Mouse (Mus musculus) c-Kit-positive CD71-negative TER-119-negative erythroid progenitor cells, embryonic 14.5 days (primary cell): ENCODE measurements around the gene Rbm47.

Source experiments
- DNase-seq: peaks from one replicate; pipeline ENCODE4 v3.0.0-alpha.2; 2013; ENCODE audit warnings: low read depth

The Rbm47 gene

DNA sequence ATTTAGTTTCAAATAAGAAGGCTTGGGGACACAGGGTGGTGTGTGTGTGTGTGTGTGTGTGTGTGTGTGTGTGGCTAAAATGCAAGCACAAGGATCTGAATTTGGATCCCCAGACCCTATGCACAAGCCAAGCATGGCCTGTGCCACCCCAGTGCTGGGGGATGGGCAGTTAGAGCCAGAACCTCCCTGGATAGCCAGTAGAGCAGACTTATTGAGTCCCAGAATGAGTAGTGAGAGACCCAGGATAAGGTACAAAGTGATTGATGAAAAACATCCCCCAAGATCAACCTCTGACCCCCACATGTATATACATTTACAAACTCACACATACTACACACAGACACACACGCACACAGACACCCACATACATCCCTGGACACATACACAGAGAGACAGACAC, 86.6 kb downstream of the Rbm47 start:
- no peak for DNase-seq

DNA sequence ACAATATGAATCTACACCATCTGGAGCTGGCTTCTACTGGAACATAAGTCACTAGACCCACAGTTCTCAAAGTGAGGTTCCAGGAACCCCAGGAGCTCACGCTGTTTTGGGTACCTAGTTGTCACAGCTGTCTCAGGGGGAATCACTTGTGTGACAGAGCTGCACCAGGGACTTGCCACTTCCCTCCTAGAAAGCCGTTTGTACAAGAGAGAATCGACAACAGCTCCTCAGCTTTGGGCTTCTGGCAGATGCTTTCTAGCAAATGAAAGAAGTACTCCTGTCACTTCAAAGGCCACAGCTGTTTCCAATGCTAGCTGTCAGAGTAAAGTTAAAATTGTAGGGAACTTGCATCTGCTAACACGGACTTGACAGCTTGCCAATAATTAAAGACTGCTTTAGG, 87.4 kb downstream of the Rbm47 start:
- DNase-seq: no peak

DNA sequence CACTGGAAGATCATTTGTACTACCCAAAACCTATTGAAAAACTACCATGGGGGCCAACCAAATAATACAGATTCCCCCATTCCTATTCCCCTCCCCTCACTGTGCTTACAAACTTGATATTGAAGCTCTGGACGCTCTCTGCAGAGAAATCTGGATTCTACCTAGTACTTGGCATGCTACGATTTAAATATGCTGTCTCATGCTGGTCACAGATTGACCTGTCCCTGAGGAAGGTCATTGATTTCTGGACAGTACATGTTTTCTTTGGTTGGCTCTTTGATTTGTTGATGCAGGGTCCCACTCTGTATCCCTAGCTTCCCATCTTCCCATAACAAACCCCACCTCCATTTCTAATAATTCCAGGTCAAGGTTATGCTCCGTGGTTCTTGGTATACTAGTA, 88.4 kb downstream of the Rbm47 start:
- no peak for DNase-seq

DNA sequence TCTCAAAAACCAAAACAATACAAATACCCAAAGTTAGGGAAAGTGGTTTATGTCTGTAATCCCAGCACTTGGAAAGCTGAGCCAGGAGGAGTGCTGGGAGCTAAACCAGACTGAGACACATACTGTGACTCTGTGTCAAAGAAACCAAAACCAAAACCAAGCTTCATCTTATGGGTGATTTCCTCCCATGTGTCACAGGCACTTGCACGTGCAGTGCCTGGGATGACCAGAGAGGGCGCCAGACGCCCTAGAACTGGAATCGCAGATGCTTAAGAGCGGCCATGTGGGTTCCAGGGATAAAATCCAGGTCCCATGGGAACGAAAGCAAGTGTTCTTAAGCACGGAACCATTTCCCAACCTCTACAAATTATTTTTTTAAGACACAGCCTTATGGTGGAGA, 89.6 kb downstream of the Rbm47 start:
- DNase-seq: no peak

DNA sequence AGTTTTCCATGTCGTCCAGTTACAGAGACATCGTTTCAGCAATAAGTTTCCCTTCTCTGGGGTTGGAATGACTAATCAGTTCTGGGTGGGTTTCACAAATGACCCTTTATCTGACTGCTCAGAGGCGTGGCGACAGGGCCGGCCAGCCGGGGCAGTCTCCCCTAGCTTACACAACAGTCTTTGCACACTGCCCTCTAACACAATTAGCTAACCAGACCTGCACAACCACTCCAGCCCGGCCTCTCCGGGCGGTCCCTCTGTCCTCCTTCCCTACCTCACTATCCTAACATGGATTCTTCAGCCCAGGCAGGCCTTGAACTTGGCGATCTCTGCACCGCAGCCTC, 90.7 kb downstream of the Rbm47 start:
- DNase-seq: no peak

DNA sequence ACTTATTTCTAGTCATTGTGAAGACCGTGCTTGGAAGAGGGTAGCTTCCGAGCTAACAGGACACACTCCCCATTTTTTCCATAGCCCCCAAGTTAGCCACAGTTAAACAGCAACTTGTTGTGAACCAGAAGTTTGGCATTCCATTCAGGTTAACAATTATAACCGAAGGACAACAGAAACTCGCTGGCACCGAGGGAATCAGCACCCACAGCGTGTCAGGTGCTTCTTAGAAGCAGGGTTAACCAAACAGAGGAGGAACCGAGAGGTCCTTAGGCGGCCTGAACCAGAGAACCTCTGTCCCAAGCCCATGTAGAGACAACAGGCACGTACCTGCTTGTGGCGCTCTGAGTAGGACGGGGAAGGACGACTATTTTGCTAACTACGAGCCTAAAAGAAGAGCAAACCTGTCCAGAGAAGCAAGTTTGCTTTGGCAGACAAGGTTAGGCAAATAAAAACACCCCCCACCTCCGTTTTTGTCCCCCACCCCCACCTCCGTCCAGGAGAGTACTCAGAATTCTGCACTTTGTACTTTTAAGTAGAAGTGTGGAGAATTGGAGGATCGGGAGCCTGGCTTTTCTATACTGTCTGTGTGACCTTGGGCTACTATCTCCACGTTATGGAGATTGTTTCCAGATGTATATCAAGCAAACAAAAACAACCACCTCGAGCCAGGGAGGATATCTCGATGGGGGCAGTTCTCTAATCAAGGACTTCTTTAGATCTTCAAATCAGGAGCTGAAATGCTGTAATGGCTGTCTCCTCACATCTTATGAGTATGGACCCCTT, 91.3 kb downstream of the Rbm47 start:
- DNase-seq: no peak

DNA sequence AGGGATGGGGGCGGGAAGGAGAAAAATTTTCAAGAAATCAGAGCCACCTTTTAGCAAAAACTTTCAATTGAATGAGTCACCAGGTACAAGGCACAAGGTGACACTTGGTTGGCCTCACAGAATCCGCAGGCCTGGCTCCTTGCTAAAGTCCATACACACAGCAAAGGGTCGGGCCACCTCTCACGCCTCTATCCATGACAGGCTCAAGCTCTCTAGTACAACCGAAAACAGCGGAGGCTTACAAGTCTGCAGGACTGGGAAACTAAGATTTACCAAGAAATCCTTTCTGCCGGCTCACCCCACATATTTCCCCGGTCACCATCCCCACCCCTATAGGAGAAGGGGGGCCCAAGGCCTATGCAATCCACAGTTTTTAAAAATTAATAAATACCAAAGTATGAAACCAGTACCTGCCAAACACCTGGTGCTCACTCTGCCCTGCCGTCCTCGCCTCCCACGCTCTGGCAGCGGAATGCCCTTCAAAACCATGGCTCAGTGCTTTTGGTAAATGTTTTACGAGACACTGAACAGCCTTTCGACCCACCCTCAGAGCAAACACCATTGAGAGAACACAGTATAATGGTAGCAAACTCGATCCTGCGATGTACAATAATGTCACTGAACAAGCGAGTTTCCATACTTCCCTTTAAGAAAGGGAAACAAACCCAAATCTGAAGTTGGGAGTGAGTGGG, 92.2 kb downstream of the Rbm47 start:
- no peak for DNase-seq

DNA sequence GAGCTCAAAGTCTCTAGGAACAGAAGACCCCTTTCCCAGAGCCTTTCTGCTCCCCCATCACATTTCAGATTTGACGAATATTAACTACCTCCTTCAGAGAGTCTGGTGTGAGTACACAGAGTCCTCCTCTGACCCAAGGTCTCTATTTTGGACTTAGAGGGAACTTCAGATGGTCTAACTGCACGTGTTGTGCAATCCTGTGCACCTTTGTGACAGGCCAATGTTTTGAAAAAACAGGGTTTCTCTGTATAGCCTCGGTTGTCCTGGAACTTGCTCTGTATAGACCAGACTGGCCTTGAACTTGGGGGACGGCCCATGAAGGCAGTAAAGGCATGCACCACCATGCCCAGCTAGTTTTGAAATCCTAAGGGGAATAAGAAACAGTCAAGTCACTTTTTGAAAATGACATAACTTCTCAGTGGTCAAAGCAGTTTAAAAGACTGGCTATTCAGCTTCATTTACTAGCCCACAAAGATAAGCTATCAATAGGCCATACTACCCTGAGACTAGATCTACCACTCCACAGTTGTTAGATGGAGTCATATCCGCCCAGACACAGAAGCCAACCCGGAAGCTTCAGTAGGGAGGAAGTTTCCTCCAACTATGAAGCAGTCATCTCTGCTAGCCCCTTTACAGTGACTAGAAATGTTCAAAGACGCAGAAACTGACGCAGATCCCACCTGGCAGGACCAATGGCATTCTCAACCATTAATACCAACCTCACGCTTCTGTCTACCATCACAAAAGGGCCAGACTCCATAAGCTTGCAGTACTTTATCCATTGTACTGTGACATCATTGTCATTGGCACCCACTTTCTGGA, 93.3 kb downstream of the Rbm47 start:
- DNase-seq: no peak

DNA sequence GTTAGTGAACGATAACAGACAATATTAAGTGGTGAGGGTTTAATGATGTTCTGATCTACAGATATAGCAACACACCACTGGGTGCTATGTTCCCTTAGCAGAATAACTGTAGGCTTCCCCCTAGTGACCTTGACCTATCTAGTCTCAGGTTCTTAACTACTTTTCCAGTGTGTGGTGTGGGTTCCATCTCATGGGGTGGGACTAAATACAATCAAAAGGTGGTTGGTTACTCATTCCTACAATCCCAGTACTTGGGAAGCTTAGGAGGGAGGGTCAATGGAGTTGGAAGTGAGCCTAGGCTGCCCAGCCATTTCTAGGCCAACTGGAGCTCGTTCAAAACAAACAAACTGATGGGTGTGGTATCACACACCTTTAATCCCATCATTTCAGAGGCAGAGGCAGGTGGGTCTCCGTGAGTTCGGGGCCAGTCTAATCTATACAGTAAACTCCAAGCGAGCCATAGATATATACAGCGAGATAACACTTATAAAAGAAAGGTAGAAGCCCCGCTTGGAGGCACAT, 94.4 kb downstream of the Rbm47 start:
- no peak for DNase-seq

DNA sequence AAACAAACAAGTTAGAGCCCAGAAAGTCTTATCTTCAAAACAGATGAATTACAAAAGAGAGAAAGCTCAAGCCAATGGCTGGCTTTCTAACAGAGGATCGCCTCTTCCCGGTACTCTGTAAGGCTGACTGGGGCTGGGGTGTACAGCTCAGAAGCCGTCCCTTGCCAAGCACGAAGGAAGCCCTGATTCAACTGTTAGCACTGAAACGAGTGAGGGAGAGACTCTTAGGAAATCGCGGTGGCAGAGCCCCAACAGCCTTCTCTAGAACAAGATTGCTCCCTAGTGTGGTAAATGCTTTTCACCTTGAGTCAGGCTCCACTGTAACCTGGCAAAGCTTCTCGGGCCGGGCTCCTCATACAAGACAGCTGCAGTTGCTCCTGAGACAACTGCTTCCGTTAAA, 95.5 kb downstream of the Rbm47 start:
- no peak for DNase-seq

DNA sequence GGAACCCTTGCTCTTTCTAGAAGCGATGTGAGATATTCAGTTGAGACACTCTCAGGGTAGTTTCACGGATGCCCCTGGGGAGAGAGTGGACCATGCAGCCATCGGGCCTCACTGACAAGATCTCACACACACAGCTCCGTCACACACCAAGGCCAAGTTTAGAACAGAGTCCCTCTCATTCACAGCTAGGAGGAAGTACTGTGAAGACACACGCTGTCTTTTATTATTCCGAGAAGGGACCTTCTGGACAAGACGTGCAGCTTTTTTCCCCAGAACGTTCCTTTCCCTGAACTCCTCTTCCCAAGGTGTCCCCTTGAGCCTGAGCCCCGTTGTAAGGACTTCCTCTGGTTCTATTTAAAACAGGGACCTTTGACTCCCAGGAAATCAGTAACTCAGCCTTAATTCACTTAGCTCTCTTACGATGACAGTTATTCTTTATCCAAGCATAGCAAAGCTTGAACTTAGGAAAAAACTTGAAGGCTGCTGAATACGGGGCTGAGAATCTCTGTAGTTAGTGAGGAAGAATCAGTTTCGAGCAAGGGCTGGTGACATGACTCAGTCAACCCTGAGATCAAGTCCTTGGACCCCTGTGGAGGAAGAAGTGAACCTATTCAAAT, 96.1 kb downstream of the Rbm47 start:
- no peak for DNase-seq

DNA sequence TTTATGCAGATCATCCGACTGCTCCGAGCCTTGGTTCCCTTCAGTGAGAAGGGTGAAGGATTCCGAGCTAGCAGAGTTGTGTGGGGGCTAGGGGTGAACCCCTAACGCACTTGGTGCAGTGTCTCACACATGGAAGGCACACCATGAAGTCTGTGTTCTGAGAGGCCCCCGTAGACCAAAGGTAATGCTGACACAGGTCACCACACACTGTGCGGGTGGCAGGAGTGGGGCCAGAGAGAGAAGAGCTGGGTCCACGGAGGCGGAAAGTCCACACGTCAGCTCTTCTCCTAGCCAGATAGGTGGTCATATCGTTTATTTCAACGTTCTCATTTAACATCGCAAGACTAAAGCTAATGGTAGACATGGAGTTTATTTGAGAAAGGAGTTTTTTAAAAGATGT, 97.0 kb downstream of the Rbm47 start:
- DNase-seq: no peak

DNA sequence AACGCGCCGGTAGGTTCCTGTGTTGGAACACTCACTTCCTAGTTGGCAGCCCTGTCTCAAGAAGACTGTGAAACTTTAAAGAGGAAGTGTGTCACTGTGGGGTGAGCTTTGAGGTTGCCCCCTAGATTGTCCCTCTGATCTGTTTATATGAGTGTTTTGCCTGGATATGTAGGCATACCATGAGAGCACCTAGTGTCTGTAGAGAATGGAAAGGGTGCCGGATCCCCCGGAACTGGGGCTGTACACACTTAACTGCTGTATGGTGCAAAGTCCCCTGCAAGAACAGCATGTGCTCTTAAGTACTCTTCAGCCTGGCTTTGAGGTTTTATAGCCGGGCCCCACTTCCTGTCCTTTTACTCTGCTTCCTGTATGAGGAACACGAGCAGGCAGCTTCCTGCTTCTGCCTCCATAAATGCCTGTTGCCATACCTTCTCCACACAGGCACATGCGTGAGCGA, 97.9 kb downstream of the Rbm47 start:
- peak; percentile 58 for DNase-seq

DNA sequence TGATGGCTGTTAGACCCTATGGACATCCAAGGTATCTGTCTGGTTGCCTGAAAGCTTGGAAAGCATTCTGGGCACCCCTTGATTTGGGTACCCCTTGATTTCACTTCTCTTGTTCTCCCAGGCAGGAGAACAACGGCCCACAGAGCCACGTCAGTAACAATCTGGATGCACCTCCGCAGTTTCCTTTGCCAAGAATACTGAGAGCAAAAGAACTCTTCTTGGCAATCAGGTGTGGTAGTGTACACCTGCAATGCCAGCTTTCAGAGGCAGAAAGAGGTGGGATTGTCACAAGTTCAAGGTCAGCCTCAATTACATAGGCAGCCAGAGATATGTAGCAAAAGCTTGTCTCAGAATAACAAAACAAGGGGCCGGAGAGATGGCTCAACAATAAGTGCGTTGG, 98.7 kb downstream of the Rbm47 start:
- DNase-seq: no peak

DNA sequence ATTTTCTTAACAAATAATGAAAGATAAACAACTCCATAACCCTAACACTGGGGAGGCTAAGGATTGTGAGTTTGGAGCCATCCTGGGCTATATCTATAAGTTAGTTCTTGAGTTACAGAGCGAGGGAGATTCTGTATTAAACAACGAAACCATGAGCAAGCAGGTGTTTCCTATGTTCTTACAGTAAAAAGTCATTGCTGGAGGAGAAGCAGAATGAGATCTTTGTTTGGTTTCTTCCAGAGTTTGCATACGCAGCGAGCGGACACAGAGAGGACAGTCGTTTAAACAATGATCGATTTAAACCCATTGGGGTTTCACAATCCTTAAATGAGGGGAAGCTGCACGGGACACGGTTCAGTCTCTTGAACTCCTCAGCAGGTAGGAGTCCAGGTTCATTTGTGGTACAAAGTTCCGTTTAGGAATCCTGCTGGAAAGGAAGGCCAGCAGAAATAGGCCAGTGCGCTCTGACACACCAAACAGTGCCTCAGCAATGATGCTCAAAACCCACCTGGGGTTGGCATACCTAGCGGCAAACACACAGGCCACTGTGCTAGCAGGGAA, 99.2 kb downstream of the Rbm47 start:
- DNase-seq: no peak

DNA sequence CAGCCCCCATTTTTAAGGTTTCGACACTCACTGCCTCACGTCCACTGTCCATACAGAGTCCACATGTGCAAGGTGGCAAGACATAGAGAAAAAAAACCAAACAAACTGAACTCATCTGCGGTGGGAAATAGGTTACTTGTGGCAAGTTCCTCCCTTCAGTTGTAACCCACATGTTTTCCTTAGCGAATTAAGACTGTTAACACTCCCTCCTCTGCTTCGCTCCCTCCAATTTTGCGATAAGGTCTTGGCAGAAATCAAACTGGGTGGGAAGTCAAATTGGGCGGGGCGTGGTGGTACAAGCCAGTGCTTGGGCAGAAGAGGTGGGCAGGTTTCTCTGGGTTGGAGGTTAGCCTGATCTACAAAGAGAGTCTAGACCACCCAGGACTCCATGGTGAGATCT, 101.2 kb downstream of the Rbm47 start:
- DNase-seq: no peak

DNA sequence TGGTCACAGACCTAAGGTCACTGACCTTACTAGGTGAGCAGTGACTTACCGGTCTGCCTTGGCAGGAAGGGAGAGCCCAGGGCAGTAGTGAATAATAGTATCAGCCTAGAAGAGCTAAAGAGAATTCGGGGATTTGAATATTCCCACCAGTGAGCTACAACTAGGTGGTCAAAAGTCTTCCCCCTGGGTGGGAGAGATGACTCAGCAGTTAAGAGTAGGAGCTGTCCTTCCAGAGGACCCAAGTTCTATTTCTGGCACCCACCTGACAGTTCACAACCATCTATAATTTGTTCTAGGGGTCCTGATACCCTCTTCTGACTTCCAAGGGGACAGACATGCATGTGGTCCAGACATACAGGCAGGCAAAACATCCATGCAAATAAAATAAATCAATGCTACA, 102.6 kb downstream of the Rbm47 start:
- no peak for DNase-seq

DNA sequence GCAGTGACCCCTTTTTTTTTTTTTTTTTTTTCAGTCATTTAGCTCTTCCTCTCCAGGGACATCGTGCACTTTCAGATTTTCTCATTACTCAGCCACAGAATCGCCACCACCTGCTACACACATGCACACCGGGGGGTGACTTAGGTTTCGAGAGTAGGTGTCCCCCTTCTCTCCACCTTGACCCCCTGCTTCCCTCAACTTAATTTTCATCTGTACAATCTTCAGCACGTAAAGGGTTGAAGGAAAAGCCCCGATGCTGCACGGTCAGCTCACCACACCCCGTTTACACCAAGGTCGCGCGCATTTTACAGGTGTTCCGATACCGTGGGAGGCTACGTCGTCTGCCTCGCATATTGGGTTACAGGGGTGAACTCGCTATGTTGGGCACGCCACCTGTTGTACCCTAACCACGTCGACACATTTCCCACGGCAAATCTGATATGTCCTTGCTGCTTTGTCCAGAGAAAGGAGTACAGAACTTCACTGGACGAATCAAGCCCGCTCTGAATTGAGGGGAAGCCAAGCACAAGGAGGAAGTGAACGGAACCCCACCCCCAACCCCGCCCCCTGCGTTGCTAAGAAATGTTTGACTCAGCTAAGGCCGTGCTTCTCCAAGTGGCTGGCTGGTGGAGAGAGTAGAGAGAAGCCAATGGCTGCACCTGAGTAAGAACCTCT, 103.3 kb downstream of the Rbm47 start:
- DNase-seq: peak; percentile 77

DNA sequence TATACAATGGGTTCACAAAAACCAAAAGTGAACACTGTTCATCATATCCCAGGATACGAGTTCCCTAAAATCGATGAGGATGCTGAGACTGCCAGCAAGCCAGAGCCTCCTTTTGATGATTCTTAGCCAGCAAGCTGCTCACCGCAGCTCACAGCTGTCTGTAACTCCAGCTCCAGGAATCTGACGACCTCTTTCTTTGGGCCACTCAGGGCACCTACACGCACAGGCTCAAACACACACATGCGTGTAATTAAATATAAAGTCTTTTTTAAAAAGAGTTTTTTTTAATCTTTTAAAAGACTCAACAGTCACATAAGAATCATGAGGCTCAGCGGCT, 103.8 kb downstream of the Rbm47 start:
- DNase-seq: no peak

DNA sequence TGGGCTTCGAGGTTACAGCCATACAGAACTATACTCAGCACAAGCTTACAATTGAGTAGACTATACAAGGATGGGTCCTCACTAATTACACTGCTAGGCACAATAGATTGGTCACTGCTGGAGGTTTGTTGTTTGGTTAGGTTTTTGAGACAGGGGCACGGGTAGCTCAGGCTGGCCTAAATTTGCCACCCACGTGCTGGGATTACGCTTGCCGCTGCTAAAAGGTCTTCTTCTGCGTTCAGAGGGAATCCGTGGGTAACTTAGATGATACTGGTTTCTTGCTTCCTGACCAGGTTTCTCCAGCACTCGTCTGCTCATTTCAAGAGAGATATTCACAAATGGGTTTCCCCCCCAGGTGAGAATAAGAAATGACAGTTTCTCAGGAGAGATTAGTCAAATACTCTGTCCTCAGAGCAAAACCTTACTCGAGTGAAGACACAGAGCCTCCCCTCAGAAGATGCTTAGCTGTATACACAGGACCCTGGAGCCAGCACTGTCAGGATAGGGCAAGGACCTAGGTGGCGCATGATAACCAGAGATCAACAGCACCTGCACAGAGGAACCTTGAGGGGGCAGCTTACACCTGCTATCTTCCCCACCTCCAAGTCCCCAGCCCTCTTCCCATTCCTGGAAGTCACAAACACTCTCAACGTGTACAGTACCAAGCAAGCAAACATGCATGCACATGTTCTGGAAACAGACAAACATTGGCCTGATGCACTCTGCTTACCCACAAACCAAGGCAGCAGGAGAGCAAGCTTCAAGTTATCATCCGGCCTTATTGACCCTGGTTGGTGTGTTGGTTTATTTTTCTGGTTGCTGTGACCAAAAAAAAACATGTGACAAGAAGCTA, 104.6 kb downstream of the Rbm47 start:
- DNase-seq: no peak

DNA sequence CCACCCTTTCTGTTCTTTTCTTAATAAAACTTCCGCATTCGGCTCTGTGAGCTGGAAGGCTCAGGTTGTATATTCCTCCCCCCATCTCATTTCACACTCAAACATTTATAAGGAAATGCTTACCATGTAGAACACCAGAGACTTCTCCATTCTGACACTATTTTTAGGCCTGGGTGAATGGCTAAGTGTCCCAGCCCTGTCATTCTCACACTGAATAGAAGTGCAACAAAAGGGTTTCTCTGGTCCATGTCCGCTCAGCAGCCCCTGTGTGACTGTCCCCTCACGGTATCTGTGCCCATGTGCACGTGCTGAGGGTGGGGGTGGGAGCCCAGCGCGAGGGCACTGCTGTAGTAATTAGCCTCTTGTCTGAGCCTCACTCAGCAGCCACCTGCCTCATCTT, 105.7 kb downstream of the Rbm47 start:
- no peak for DNase-seq
